Mouse (Mus musculus) neural tube, embryonic 15.5 days (tissue): Measurements from ENCODE around the gene Cers6. TPM values are rescaled to one million over a fixed set of nuclear protein-coding genes. Genes with fewer than 3 reads are reported as not detected.

Experiments used
- ATAC-seq: fragments of 200-750 bp; cut with Nextera tagmentation; 2 replicates; pipeline ENCODE4 v1.8.0; 2017; ENCODE audit warnings: mild to moderate bottlenecking, moderate TSS enrichment, moderate library complexity; ENCODE audit not compliant: low FRiP score
- H3K27ac ChIP-seq: fragments of 300-500 bp; sonication (generic); replicated peaks from 2 replicates; pipeline ENCODE4 v1.5.1; 2015; ENCODE audit warnings: mild to moderate bottlenecking, inconsistent platforms
- H3K27me3 ChIP-seq: fragments of 300-500 bp; sonication (generic); replicated peaks from 2 replicates; pipeline ENCODE4 v1.6.1; 2015; ENCODE audit warnings: inconsistent platforms
- H3K36me3 ChIP-seq: fragments of 300-500 bp; sonication (generic); 2 replicates; pipeline ENCODE4 v1.6.1; 2015; ENCODE audit warnings: inconsistent platforms
- H3K4me1 ChIP-seq: fragments of 300-500 bp; sonication (generic); 2 replicates; pipeline ENCODE4 v1.6.1; 2015; ENCODE audit warnings: inconsistent platforms
- H3K4me2 ChIP-seq: fragments of 300-500 bp; sonication (generic); 2 replicates; pipeline ENCODE4 v1.6.1; 2015; ENCODE audit warnings: inconsistent platforms, mild to moderate bottlenecking, moderate library complexity
- H3K4me3 ChIP-seq: fragments of 300-500 bp; sonication (generic); replicated peaks from 2 replicates; pipeline ENCODE4 v1.5.1; 2015; ENCODE audit warnings: mild to moderate bottlenecking, inconsistent platforms
- H3K9ac ChIP-seq: fragments of 300-500 bp; sonication (generic); replicated peaks from 2 replicates; pipeline ENCODE4 v1.6.1; 2015; ENCODE audit warnings: mild to moderate bottlenecking, inconsistent platforms
- H3K9me3 ChIP-seq: fragments of 300-500 bp; sonication (generic); replicated peaks from 2 replicates; pipeline ENCODE4 v1.6.1; 2016; ENCODE audit warnings: inconsistent platforms
- WGBS: fragments of 180-500 bp; shearing (Covaris S2); methylation state at CpG from one replicate; pipeline ENCODE4 v1.1.7; 2015; ENCODE audit warnings: mixed read lengths; 5-methylcytosine and 5-hydroxymethylcytosine counted together
- polyA plus RNA-seq: library from polyadenylated mRNA; unstranded; fragments of >200 nt; fragmentation: Nextera tagmentation; extraction: Ambion mirVana; gene quantifications from 2 replicates; pipeline ENCODE4 v1.2.1, GENCODE M21; 2015

Gene Cers6
- polyA plus RNA-seq, 1 experiment from 2014 or later = 52.1 TPM

DNA sequence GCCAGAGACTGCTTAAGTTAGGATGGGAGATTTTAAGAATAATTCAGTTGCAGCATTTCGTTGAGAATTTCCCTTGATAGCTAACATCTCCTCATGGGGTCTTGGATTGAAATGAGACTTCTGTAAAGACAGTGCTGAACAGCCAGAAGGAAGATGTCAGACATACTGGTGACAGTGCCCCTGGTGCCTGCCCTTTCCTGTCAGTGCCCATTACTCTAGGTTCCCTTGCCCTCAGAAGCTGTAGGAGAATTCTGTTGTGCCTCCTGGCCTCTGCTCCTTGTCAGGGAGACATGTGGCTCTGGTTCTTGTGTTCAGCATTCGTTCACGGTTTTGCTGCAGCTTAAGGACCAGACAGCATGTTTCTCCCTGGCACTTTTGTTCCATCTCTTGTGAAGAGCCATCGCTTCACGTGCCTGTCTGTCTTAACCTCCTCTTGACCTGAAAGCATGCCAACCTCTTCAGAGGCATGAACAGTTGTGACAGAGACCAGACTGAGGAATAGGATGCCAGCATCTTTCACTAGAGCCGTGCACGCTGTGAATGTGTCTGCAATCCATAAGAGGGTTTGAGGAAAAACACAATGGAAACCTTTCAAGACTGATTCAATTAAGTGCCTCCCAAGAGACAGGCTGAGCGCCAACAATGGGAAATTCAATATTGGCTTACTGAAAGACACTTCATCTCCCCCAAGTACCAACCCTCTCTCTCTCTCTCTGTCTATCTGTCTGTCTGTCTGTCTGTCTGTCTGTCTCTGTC, 225.4 kb downstream of the Cers6 start:
- no peak overlapping the region for H3K9ac ChIP-seq
- 32% methylated on average over 8 of the region's 8 CpGs for WGBS
- H3K4me3 ChIP-seq = no peak overlapping the region
- peak; percentile 60; the same call in 1 of the 2 replicates for ATAC-seq
- H3K4me1 ChIP-seq = peaks cover 21% of the 10 kb centered on the region; the same call in 1 of the 2 replicates
- H3K36me3 ChIP-seq = no peaks in the 10 kb centered on the region
- H3K27ac ChIP-seq = peak overlapping the region; percentile 28; the same call in 1 of the 2 replicates
- H3K9me3 ChIP-seq = no peaks in the 10 kb centered on the region
- no peak overlapping the region for H3K4me2 ChIP-seq
- H3K27me3 ChIP-seq = no peaks in the 10 kb centered on the region

DNA sequence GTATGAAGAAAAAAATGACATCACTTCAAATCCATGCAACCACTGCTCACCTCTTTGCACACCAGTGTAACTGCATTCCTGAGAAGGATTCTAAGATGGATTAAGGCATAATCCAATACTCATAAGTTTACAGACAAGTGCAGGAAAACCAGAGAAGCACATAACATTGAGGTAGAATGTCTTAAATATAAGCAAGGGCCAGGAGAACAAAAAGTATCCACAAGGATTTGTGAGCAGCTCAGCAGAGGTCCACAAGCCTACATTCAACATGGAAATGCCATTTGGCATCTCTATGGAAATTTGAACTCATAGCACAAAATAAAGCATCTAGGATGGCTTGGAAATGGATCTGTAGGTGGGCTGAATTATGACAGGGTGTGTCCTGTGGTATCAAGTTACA, 234.6 kb downstream of the Cers6 start:
- ATAC-seq = no peak
- Histone ChIP-seq H3K27ac (no peak overlapping the region), H3K4me2 (no peak overlapping the region), H3K36me3 (no peaks in the 10 kb centered on the region), H3K27me3 (no peaks in the 10 kb centered on the region), H3K4me1 (no peaks in the 10 kb centered on the region), H3K9me3 (no peaks in the 10 kb centered on the region), H3K9ac (no peak overlapping the region), H3K4me3 (no peak overlapping the region)

DNA sequence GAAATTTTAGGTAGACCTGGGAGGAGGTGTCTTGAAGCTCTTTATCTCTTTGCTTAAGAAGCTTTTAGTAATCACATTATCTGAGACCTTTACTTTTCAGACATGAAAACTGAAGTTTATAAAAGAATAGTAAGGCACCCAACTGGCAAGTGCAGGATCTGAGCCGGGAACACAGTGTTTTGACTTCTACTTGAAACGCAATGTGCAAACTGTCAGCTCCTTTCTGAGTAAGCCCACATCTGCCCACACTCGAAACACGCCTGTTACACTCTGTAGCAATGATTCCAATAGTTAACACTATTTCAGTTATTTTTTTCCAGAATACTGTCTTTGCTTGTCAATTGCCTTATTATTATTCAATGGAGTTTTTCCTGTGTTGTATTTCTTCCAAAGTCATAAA, 235.6 kb downstream of the Cers6 start:
- Histone ChIP-seq H3K27ac (no peak overlapping the region), H3K27me3 (no peaks in the 10 kb centered on the region), H3K4me1 (no peaks in the 10 kb centered on the region), H3K9me3 (no peaks in the 10 kb centered on the region), H3K9ac (no peak overlapping the region), H3K4me3 (no peak overlapping the region), H3K36me3 (no peaks in the 10 kb centered on the region), H3K4me2 (no peak overlapping the region)
- 89% methylated on average over 4 of the region's 4 CpGs for whole genome bisulfite sequencing
- ATAC-seq = no peak

DNA sequence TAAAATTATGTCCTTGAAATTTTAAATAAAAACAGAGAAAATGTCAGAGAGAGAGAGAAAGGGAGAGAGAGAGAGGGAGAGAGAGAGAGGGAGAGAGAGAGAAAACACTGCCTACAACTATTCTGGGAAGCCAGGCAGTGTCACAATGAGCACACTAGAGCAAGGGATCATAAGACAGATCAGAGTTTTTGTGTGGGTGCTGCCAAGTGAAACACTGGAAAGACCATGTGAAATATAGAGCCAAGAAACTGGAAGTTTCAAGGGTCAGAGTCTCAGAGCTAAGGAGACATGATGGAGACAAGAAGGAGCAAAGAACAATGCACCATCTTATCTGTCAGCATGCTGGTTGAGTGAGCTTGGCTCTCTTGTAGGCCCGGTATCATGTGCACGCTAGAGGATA, 236.3 kb downstream of the Cers6 start:
- Histone ChIP-seq H3K9me3 (no peaks in the 10 kb centered on the region), H3K4me2 (no peak overlapping the region), H3K4me3 (no peak overlapping the region), H3K36me3 (no peaks in the 10 kb centered on the region), H3K27ac (no peak overlapping the region), H3K27me3 (no peaks in the 10 kb centered on the region), H3K4me1 (no peaks in the 10 kb centered on the region), H3K9ac (no peak overlapping the region)
- WGBS = 90% methylated on average over 2 of the region's 2 CpGs
- ATAC-seq = no peak

DNA sequence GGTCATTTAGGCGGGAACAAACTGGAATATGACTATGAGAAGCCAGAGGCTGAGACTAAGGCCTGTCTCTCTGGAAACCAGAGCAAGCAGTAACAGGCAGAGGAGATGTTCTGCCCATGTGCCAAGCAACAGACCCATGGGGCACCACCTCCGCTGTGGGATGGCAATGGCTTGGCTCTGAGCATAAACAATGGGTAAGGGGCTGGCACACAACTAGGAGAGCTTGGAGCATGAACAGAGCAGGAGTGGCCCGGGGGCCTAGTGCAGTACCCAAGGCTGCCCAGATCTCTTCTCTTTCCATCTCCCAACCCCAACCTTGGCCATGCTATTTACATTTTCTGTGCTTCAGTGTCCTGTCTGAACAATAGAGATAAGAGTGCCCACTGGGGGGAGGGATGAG, 237.5 kb downstream of the Cers6 start:
- no peaks in the 10 kb centered on the region for H3K4me1 ChIP-seq
- H3K9me3 ChIP-seq = no peaks in the 10 kb centered on the region
- H3K36me3 ChIP-seq = no peaks in the 10 kb centered on the region
- H3K4me2 ChIP-seq = no peak overlapping the region
- no peak overlapping the region for H3K9ac ChIP-seq
- H3K4me3 ChIP-seq = no peak overlapping the region
- ATAC-seq = no peak
- WGBS = 91% methylated on average over 3 of the region's 3 CpGs
- H3K27me3 ChIP-seq = no peaks in the 10 kb centered on the region
- no peak overlapping the region for H3K27ac ChIP-seq

DNA sequence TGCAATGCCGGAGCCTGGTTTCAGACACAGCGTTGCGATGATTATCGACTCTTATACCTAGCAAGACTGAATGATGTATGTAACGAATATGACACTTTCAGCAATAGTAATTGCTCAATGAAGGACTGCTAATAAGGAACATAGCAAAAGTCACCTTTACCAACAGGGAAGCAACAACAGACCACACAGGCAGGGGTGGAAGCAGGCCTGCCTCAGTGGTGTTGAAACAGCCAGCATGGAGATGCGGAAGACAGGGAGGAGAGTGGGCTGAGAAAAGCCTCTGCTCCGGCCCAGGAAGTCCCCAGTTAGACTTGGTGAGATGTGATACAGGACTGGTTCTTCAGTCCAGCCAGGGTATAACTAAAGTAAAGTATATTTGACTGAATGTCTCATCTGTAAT, 237.9 kb downstream of the Cers6 start:
- H3K27ac ChIP-seq = no peak overlapping the region
- no peaks in the 10 kb centered on the region for H3K27me3 ChIP-seq
- H3K36me3 ChIP-seq = no peaks in the 10 kb centered on the region
- H3K4me1 ChIP-seq = no peaks in the 10 kb centered on the region
- H3K4me3 ChIP-seq = no peak overlapping the region
- H3K4me2 ChIP-seq = no peak overlapping the region
- ATAC-seq = no peak
- no peaks in the 10 kb centered on the region for H3K9me3 ChIP-seq
- WGBS = 95% methylated on average over 7 of the region's 7 CpGs
- no peak overlapping the region for H3K9ac ChIP-seq

DNA sequence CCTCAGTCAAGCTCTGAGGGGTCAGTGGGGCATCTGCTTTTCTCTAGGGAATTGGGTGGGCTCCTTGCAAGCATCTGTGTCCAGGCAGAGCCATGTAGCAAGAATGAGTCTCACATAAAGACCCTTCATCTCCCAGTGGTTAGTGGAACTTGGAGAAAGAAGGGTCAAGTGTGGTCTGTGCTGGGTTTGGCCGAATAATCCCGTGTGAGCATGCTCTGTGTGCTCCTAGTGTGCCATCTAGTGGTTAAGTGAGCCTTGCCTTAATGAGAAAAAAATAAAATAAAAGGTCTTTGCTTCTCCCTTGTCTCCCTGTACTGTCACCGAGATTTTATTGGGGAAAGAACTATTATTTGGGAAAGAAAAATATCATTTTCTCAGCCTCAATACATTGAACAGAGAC, 239.5 kb downstream of the Cers6 start:
- 20% methylated on average over 3 of the region's 3 CpGs for WGBS
- Histone ChIP-seq H3K4me1 (no peaks in the 10 kb centered on the region), H3K27me3 (no peaks in the 10 kb centered on the region), H3K36me3 (no peaks in the 10 kb centered on the region), H3K27ac (no peak overlapping the region), H3K9ac (no peak overlapping the region), H3K9me3 (no peaks in the 10 kb centered on the region), H3K4me3 (no peak overlapping the region), H3K4me2 (no peak overlapping the region)
- no peak for ATAC-seq

DNA sequence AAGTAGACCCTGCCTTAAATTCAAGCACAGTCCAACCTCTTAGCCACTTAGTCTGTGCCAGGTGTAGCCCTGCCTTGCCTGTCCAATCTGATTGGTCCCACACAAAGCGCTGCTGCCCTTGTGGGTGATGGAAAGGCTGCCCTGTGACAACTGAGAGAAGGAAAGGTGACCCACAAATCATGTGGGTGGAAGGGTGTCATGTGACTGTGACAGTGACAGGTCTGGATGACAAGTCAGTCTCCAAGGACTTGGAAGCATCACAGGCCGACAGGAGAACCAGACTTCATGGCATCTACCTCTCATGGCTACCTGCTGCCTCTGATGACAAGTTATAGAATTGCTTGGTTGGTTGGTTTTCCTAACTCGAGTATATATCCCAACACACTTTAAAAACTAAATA, 242.3 kb downstream of the Cers6 start:
- H3K4me1 ChIP-seq = no peaks in the 10 kb centered on the region
- no peaks in the 10 kb centered on the region for H3K27me3 ChIP-seq
- no peak overlapping the region for H3K4me2 ChIP-seq
- no peak overlapping the region for H3K9ac ChIP-seq
- no peaks in the 10 kb centered on the region for H3K9me3 ChIP-seq
- no peak overlapping the region for H3K27ac ChIP-seq
- no peak for ATAC-seq
- no peak overlapping the region for H3K4me3 ChIP-seq
- WGBS = 73% methylated on average over 3 of the region's 3 CpGs
- no peaks in the 10 kb centered on the region for H3K36me3 ChIP-seq

DNA sequence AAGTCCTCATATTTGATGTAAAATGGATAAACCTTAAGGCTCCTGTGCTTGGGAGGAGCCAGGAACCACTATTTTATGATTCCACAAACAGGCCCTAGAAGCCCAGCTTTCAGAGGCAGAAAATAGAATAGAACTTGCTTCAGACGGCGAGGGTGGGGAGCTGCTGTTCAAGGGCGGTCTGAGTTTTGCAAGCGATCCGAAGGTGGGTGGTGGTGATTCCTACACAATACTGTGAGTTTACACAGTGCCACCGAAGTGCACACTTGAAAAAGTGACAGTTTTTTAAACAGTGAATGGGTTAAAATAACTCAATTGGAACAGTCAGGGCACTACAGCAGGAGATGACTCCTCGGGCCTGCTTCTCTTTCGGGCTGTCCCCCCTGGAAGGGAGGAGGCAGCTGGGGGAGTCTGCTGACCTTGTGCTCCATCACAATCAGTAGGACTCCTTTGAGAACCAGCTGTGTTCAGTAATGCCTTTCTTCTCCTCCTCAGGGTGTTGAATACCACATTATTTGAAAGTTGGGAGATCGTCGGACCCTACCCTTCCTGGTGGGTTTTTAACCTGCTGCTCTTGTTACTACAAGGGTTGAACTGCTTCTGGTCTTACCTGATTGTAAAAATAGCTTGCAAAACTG, 243.4 kb downstream of the Cers6 start:
- 55% methylated on average over 10 of the region's 10 CpGs for WGBS
- Histone ChIP-seq H3K4me2 (no peak overlapping the region), H3K9me3 (no peaks in the 10 kb centered on the region), H3K27me3 (no peaks in the 10 kb centered on the region), H3K9ac (no peak overlapping the region), H3K4me1 (peaks cover 7% of the 10 kb centered on the region; the same call in 1 of the 2 replicates), H3K27ac (no peak overlapping the region), H3K36me3 (no peaks in the 10 kb centered on the region), H3K4me3 (no peak overlapping the region)
- ATAC-seq = no peak

DNA sequence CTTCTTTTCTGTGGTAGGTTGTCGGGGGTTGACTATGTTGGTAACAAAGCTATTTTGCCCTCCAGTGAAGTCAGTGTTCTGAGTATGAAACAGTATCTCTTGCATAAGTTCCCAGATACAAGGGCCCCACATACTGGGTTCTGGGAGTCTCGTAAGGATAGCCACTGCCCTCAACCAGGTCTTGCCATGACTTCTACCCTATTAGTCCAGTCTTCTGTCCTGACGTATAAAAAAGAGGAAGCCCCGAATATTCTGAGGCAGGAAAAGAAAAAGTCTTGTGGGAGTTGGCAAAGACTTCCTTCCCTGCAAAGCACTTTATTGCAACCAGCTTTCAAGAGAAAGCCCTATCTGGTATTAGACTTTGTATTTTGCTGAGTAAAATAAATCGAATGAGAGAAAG, 248.0 kb downstream of the Cers6 start:
- H3K4me1 ChIP-seq = peaks cover 13% of the 10 kb centered on the region; the same call in 1 of the 2 replicates
- H3K9ac ChIP-seq = no peak overlapping the region
- 77% methylated on average over 5 of the region's 5 CpGs for WGBS
- H3K4me2 ChIP-seq = no peak overlapping the region
- no peaks in the 10 kb centered on the region for H3K27me3 ChIP-seq
- no peak overlapping the region for H3K27ac ChIP-seq
- H3K4me3 ChIP-seq = no peak overlapping the region
- no peaks in the 10 kb centered on the region for H3K9me3 ChIP-seq
- H3K36me3 ChIP-seq = no peaks in the 10 kb centered on the region
- no peak for ATAC-seq

DNA sequence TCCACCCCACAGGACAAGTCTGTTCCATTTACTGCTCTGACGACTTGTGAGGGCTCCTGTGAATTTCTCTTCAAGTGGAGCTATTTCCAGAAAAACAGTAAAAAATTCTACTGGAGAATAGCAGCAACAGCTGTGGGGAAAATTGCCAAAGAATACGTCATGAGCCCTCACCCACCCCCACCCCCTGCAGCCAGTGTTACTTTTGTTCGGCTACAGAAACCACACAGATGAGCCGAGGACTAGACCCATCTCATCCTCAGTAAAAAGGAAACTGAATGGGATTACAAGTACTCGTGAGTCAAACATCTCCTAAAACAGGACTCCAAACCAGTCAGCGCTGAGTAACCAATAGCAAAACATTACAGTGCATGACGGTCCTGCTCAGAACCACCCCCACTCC, 248.5 kb downstream of the Cers6 start:
- peaks cover 13% of the 10 kb centered on the region; the same call in 1 of the 2 replicates for H3K4me1 ChIP-seq
- no peak overlapping the region for H3K4me3 ChIP-seq
- no peaks in the 10 kb centered on the region for H3K27me3 ChIP-seq
- no peak for ATAC-seq
- H3K27ac ChIP-seq = no peak overlapping the region
- 58% methylated on average over 7 of the region's 7 CpGs for WGBS
- no peak overlapping the region for H3K9ac ChIP-seq
- no peaks in the 10 kb centered on the region for H3K36me3 ChIP-seq
- H3K4me2 ChIP-seq = no peak overlapping the region
- no peaks in the 10 kb centered on the region for H3K9me3 ChIP-seq

DNA sequence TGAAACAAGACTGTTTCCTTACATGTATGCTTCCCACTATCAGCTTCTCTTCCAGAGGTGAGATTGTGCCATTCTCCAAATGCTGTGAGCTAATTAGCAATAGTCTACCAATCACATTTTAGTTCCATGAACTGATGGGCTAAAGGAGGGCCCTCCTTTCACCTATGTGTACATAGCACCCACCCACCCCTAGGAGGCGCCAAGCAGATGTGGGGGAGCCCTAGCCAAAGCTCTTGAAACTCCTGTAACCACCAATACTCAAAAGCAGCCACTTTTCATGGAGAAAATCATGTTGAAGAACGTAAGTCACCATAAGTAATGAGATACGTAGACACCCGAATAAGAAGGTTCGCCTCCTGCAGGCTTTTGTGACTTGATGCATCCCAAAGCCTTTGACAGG, 251.4 kb downstream of the Cers6 start:
- ATAC-seq = no peak
- Histone ChIP-seq H3K27me3 (no peaks in the 10 kb centered on the region), H3K4me1 (peaks cover 13% of the 10 kb centered on the region; the same call in 1 of the 2 replicates), H3K9ac (no peak overlapping the region), H3K9me3 (no peaks in the 10 kb centered on the region), H3K4me3 (no peak overlapping the region), H3K4me2 (no peak overlapping the region), H3K36me3 (0 out of 2 replicates have a peak, but pooled peaks cover 5% of the 10 kb centered on the region), H3K27ac (no peak overlapping the region)
- 86% methylated on average over 5 of the region's 5 CpGs for WGBS
